Mouse (Mus musculus) kidney, embryonic 14.5 days (tissue): Measurements from ENCODE around the gene Hnrnpa0. TPM values are rescaled to one million over a fixed set of nuclear protein-coding genes. Genes with fewer than 3 reads are reported as not detected.

ENCODE experiments used
- ATAC-seq: fragments of 200-750 bp; cut with Nextera tagmentation; 2 replicates; pipeline ENCODE4 v1.8.0; 2017; ENCODE audit warnings: moderate number of reproducible peaks, mild to moderate bottlenecking, moderate TSS enrichment, moderate library complexity; ENCODE audit not compliant: low FRiP score, low TSS enrichment
- H3K27ac ChIP-seq: fragments of 300-500 bp; sonication (generic); 2 replicates; pipeline ENCODE4 v1.5.1; 2014; ENCODE audit warnings: low read depth, mild to moderate bottlenecking, low read length, moderate library complexity, mixed read lengths
- H3K27me3 ChIP-seq: fragments of 300-500 bp; sonication (generic); 2 replicates; pipeline ENCODE4 v1.6.1; 2014; ENCODE audit warnings: mild to moderate bottlenecking, low read length; ENCODE audit not compliant: control insufficient read depth, insufficient read depth
- H3K36me3 ChIP-seq: fragments of 300-500 bp; sonication (generic); 2 replicates; pipeline ENCODE4 v1.6.1; 2014; ENCODE audit warnings: low read length, mixed read lengths; ENCODE audit not compliant: control insufficient read depth, insufficient read depth
- H3K4me1 ChIP-seq: fragments of 300-500 bp; sonication (generic); 2 replicates; pipeline ENCODE4 v1.6.1; 2014; ENCODE audit warnings: low read length, mixed read lengths; ENCODE audit not compliant: control insufficient read depth, insufficient read depth
- H3K4me2 ChIP-seq: fragments of 300-500 bp; sonication (generic); replicated peaks from 2 replicates; pipeline ENCODE4 v1.6.1; 2014; ENCODE audit warnings: low read depth, mild to moderate bottlenecking, low read length
- H3K4me3 ChIP-seq: fragments of 300-500 bp; sonication (generic); 2 replicates; pipeline ENCODE4 v1.5.1; 2014; ENCODE audit warnings: mild to moderate bottlenecking, low read length
- H3K9ac ChIP-seq: fragments of 300-500 bp; sonication (generic); 2 replicates; pipeline ENCODE4 v1.6.1; 2014; ENCODE audit warnings: low read depth, mild to moderate bottlenecking, low read length, moderate library complexity
- H3K9me3 ChIP-seq: fragments of 300-500 bp; sonication (generic); 2 replicates; pipeline ENCODE4 v1.6.1; 2016; ENCODE audit warnings: low read length; ENCODE audit not compliant: control insufficient read depth
- WGBS: fragments of 180-500 bp; shearing (Covaris S2); extraction: QIAGEN DNeasy Blood & Tissue Kit; methylation state at CpG from one replicate; pipeline ENCODE4 v1.1.7; 2014; 5-methylcytosine and 5-hydroxymethylcytosine counted together
- polyA plus RNA-seq: library from polyadenylated mRNA; unstranded; fragments of >200 nt; fragmentation: Nextera tagmentation; extraction: Ambion mirVana; gene quantifications from 2 replicates; pipeline ENCODE4 v1.2.1, GENCODE M21; 2014

Hnrnpa0 gene
- polyA plus RNA-seq, 1 experiment from 2014 or later, result 55.5 TPM

- peak overlapping the region; percentile 99 for H3K9ac ChIP-seq
- no peaks in the 10 kb centered on the region for H3K27me3 ChIP-seq
- peak overlapping the region; percentile 99 for H3K27ac ChIP-seq
- no peaks in the 10 kb centered on the region for H3K9me3 ChIP-seq
- peak overlapping the region; percentile 61 for H3K4me2 ChIP-seq
- WGBS, result 26% methylated on average over 4 of the region's 4 CpGs
- peaks cover 14% of the 10 kb centered on the region for H3K4me1 ChIP-seq
- H3K36me3 ChIP-seq, result peaks cover 17% of the 10 kb centered on the region; the same call in 1 of the 2 replicates
- no peak for ATAC-seq
- peak overlapping the region; percentile 96 for H3K4me3 ChIP-seq
These were observed 1.4 kb upstream of the Hnrnpa0 start for GRCm38 (mm10) chr13:58129687-58130246.

GRCm38 (mm10) chr13:58128768-58129671 lies 664 bp upstream of the Hnrnpa0 start:
- ATAC-seq, result peak; percentile 97
- Histone ChIP-seq H3K4me1 (peaks cover 21% of the 10 kb centered on the region), H3K27ac (peak overlapping the region; percentile 99), H3K9ac (peak overlapping the region; percentile 99), H3K9me3 (no peaks in the 10 kb centered on the region), H3K36me3 (peaks cover 19% of the 10 kb centered on the region; the same call in 1 of the 2 replicates), H3K4me3 (peak overlapping the region; percentile 96), H3K4me2 (peak overlapping the region; percentile 61), H3K27me3 (no peaks in the 10 kb centered on the region)
- WGBS, result under 1% methylated on average over 67 of the region's 83 CpGs

- H3K4me3 ChIP-seq, result peak overlapping the region; percentile 96
- peak overlapping the region; percentile 99 for H3K27ac ChIP-seq
- no peaks in the 10 kb centered on the region for H3K27me3 ChIP-seq
- H3K4me1 ChIP-seq, result peaks cover 27% of the 10 kb centered on the region
- H3K9ac ChIP-seq, result peak overlapping the region; percentile 99
- WGBS, result 0% methylated on average over 75 of the region's 81 CpGs
- H3K9me3 ChIP-seq, result no peaks in the 10 kb centered on the region
- peak; percentile 10 for ATAC-seq
- peaks cover 19% of the 10 kb centered on the region; the same call in 1 of the 2 replicates for H3K36me3 ChIP-seq
- H3K4me2 ChIP-seq, result peak overlapping the region; percentile 67
These were observed 492 bp downstream of the Hnrnpa0 start for GRCm38 (mm10) chr13:58127766-58128361.

GRCm38 (mm10) chr13:58126862-58127765 lies 1.2 kb downstream of the Hnrnpa0 start:
- ATAC-seq, result no peak
- H3K4me1 ChIP-seq, result peaks cover 29% of the 10 kb centered on the region
- no peaks in the 10 kb centered on the region for H3K9me3 ChIP-seq
- H3K4me3 ChIP-seq, result peak overlapping the region; percentile 96
- H3K4me2 ChIP-seq, result peak overlapping the region; percentile 67
- peaks cover 19% of the 10 kb centered on the region; the same call in 1 of the 2 replicates for H3K36me3 ChIP-seq
- H3K27me3 ChIP-seq, result no peaks in the 10 kb centered on the region
- H3K9ac ChIP-seq, result peak overlapping the region; percentile 99
- H3K27ac ChIP-seq, result peak overlapping the region; percentile 99
- WGBS, result under 1% methylated on average over 56 of the region's 92 CpGs

GRCm38 (mm10) chr13:58126126-58126525 lies 2.2 kb downstream of the Hnrnpa0 start:
- WGBS, result 26% methylated on average over 7 of the region's 7 CpGs
- no peak for ATAC-seq
- no peaks in the 10 kb centered on the region for H3K9me3 ChIP-seq
- H3K27me3 ChIP-seq, result no peaks in the 10 kb centered on the region
- H3K9ac ChIP-seq, result peak overlapping the region; percentile 13; the same call in 1 of the 2 replicates
- H3K4me1 ChIP-seq, result peaks cover 29% of the 10 kb centered on the region
- peak overlapping the region; percentile 67 for H3K4me2 ChIP-seq
- no peak overlapping the region for H3K27ac ChIP-seq
- peaks cover 19% of the 10 kb centered on the region; the same call in 1 of the 2 replicates for H3K36me3 ChIP-seq
- peak overlapping the region; percentile 96 for H3K4me3 ChIP-seq

GRCm38 (mm10) chr13:58124989-58125388 lies 3.4 kb downstream of the Hnrnpa0 start:
- ATAC-seq, result no peak
- Histone ChIP-seq H3K4me2 (no peak overlapping the region; the same call in 1 of the 2 replicates), H3K27me3 (no peaks in the 10 kb centered on the region), H3K9ac (no peak overlapping the region), H3K4me1 (peaks cover 29% of the 10 kb centered on the region), H3K4me3 (no peak overlapping the region), H3K9me3 (no peaks in the 10 kb centered on the region), H3K27ac (no peak overlapping the region), H3K36me3 (peaks cover 19% of the 10 kb centered on the region; the same call in 1 of the 2 replicates)
- WGBS, result 68% methylated on average over 2 of the region's 2 CpGs

- no peak for ATAC-seq
- no peak overlapping the region for H3K27ac ChIP-seq
- H3K9ac ChIP-seq, result no peak overlapping the region
- H3K9me3 ChIP-seq, result no peaks in the 10 kb centered on the region
- H3K27me3 ChIP-seq, result no peaks in the 10 kb centered on the region
- no peak overlapping the region for H3K4me3 ChIP-seq
- 79% methylated on average over 3 of the region's 3 CpGs for WGBS
- peaks cover 24% of the 10 kb centered on the region for H3K4me1 ChIP-seq
- no peak overlapping the region; the same call in 1 of the 2 replicates for H3K4me2 ChIP-seq
- peaks cover 19% of the 10 kb centered on the region; the same call in 1 of the 2 replicates for H3K36me3 ChIP-seq
These were observed 4.1 kb downstream of the Hnrnpa0 start for GRCm38 (mm10) chr13:58124278-58124677.

- 0 out of 2 replicates have a peak, but pooled peaks have one; percentile 11 for ATAC-seq
- WGBS, result 52% methylated on average over 8 of the region's 8 CpGs
- 0 out of 2 replicates have a peak overlapping the region, but pooled peaks have one; percentile 17 for H3K27ac ChIP-seq
These were observed 5.0 kb downstream of the Hnrnpa0 start for GRCm38 (mm10) chr13:58123381-58123780.

More at GRCm38 (mm10) chr13:58123381-58123780, 5.0 kb downstream of the Hnrnpa0 start:
- Histone ChIP-seq H3K4me3 (no peak overlapping the region), H3K36me3 (peaks cover 19% of the 10 kb centered on the region; the same call in 1 of the 2 replicates), H3K9me3 (no peaks in the 10 kb centered on the region), H3K4me1 (peaks cover 24% of the 10 kb centered on the region), H3K9ac (no peak overlapping the region), H3K4me2 (no peak overlapping the region), H3K27me3 (no peaks in the 10 kb centered on the region)
